Mouse (Mus musculus): ENCODE results near the gene Adgrg3. TPM values are rescaled to one million over a fixed set of nuclear protein-coding genes. Genes with fewer than 3 reads are reported as not detected.

The Adgrg3 gene
- total and polyA plus RNA-seq, 3 experiments, result 0.08 TPM; not detected in 2

- no peak overlapping the region for H3K9ac ChIP-seq (ENCODE audit: control insufficient read depth, low read depth, low read length, poor library complexity, severe bottlenecking)
- TF ChIP-seq TBP (IDR thresholded peaks at IDR 0.05; ENCODE audit: low read depth, low read length) (no peak), MEF2A (IDR thresholded peaks at IDR 0.05; ENCODE audit: extremely low read depth, insufficient replicate concordance, low read depth, low read length, poor library complexity, severe bottlenecking) (no peak), GABPA (IDR thresholded peaks at IDR 0.05; ENCODE audit: low read depth, low read length) (no peak), ETS1 (IDR thresholded peaks at IDR 0.05; ENCODE audit: low read depth, low read length) (no peak), ELF1 (IDR thresholded peaks at IDR 0.05; ENCODE audit: low read depth, low read length) (no peak), GATA1 (IDR thresholded peaks at IDR 0.05; ENCODE audit: low read depth, low read length) (no peak), POLR2AphosphoS5 (IDR thresholded peaks at IDR 0.05; ENCODE audit: borderline replicate concordance, low read depth, low read length) (no peak), KAT2A (conservative IDR thresholded peaks at IDR 0.05; ENCODE audit: low read depth, low read length) (no peak), RAD21 (IDR thresholded peaks at IDR 0.05; ENCODE audit: low read depth, low read length) (no peak), POLR2A (IDR thresholded peaks at IDR 0.05; ENCODE audit: control insufficient read depth in 1 of 2, insufficient read depth in 1 of 2, low read depth in 1 of 2, low read length in 2 of 2, poor library complexity in 1 of 2) (no peak), RCOR1 (IDR thresholded peaks at IDR 0.05; ENCODE audit: low read depth, low read length) (no peak), CHD1 (IDR thresholded peaks at IDR 0.05; ENCODE audit: low read depth, low read length) (no peak)
- H3K27ac ChIP-seq (ENCODE audit: control insufficient read depth, low read depth, low read length), result no peak overlapping the region
- H3K79me2 ChIP-seq (ENCODE audit: control insufficient read depth, insufficient read depth, low read length, poor library complexity), result no peaks in the 10 kb centered on the region; the same call in 1 of the 2 replicates
- no peak overlapping the region for H3K4me3 ChIP-seq (ENCODE audit: control insufficient read depth in 1 of 2, insufficient read depth in 1 of 2, low read depth in 2 of 2, low read length in 2 of 2)
- peaks cover 4 to 10% of the 10 kb centered on the region in 2 experiments for H3K4me1 ChIP-seq (ENCODE audit: control insufficient read depth in 1 of 2, insufficient read depth in 2 of 2, low read length in 2 of 2)
- no peak for DNase-seq (ENCODE audit: low read depth, low spot score)
- H3K27me3 ChIP-seq (ENCODE audit: control insufficient read depth in 1 of 2, insufficient read depth in 2 of 2, low read length in 2 of 2), result no peaks in the 10 kb centered on the region
- peaks cover 0 to 2% of the 10 kb centered on the region in 2 experiments; a peak in 2 of 4 replicates for H3K36me3 ChIP-seq (ENCODE audit: control insufficient read depth in 1 of 2, insufficient read depth in 2 of 2, low read length in 2 of 2)
- no peaks in the 10 kb centered on the region for H3K9me3 ChIP-seq (replicated peaks; ENCODE audit: insufficient read depth, low read length)
Observed at GRCm38 (mm10) chr8:95084261-95084660, 66.8 kb downstream of the Adgrg3 start.

DNA sequence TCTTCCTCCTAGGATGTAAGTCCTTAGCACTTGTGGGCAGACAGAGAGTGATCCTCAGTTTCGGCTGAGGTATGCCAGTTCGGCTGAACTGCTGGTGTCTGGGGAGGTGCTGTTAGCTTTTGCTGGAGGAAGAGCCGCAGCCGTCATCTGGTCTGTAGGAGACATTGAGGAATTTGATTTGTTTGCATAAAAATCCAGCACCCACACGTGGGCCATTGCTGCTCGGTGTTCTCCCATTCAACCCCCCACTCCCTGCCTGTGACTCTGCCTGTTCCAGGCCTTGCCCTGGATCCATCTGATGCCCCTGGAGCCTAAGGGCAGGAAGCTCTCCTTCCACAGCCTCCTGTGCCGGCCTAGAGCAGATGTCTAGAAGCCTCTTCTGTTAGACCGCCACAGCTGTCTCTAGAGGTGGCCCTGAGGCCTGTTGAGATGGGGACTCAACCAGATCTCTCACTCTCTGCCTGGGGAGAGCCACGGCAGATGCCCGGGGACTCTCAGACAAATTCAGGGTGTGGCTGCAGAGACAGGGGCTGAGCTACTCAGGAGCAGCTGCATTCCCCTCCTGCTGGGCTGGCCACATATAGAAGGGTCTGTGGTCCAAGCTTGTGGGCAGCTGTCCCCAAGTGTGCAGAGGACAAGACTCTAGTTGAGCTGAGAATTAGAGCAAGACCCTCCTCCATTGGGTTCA, 67.4 kb downstream of the Adgrg3 start:
- no peak for TF ChIP-seq MYB (IDR thresholded peaks at IDR 0.05; ENCODE audit: low read depth, low read length)
- no peak for TF ChIP-seq MAFK (IDR thresholded peaks at IDR 0.05; ENCODE audit: borderline replicate concordance, low read depth, low read length)
- TF ChIP-seq ETS1 (IDR thresholded peaks at IDR 0.05; ENCODE audit: low read depth, low read length), result no peak
- no peak for TF ChIP-seq NRF1 (IDR thresholded peaks at IDR 0.05; ENCODE audit: insufficient read depth, low read depth, low read length, poor library complexity, severe bottlenecking)
- TF ChIP-seq TCF12 (IDR thresholded peaks at IDR 0.05; ENCODE audit: low read depth, low read length), result no peak
- H3K27ac ChIP-seq (ENCODE audit: control insufficient read depth, low read depth, low read length), result no peak overlapping the region
- no peaks in the 10 kb centered on the region for H3K27me3 ChIP-seq (ENCODE audit: control insufficient read depth in 1 of 2, insufficient read depth in 2 of 2, low read length in 2 of 2)
- DNase-seq (ENCODE audit: low read depth, low spot score), result no peak
- H3K9ac ChIP-seq (ENCODE audit: control insufficient read depth, low read depth, low read length, poor library complexity, severe bottlenecking), result no peak overlapping the region
- no peaks in the 10 kb centered on the region for H3K36me3 ChIP-seq (ENCODE audit: control insufficient read depth in 1 of 2, insufficient read depth in 2 of 2, low read length in 2 of 2)
- H3K9me3 ChIP-seq (replicated peaks; ENCODE audit: insufficient read depth, low read length), result no peaks in the 10 kb centered on the region
- H3K79me2 ChIP-seq (ENCODE audit: control insufficient read depth, insufficient read depth, low read length, poor library complexity), result no peaks in the 10 kb centered on the region; the same call in 1 of the 2 replicates
- no peak overlapping the region for H3K4me3 ChIP-seq (ENCODE audit: control insufficient read depth in 1 of 2, insufficient read depth in 1 of 2, low read depth in 2 of 2, low read length in 2 of 2)
- peaks cover 0 to 8% of the 10 kb centered on the region in 2 experiments; a peak in 2 of 4 replicates for H3K4me1 ChIP-seq (ENCODE audit: control insufficient read depth in 1 of 2, insufficient read depth in 2 of 2, low read length in 2 of 2)
